Mouse (Mus musculus) kidney, embryonic 14.5 days (tissue): ENCODE data around the gene Ctss. TPM values are rescaled to one million over a fixed set of nuclear protein-coding genes. Genes with fewer than 3 reads are reported as not detected.
"Not testable (repeated sequence)": the region's sequence is repeated elsewhere in the genome, so short reads cannot be mapped to it uniquely, and the experiment has no call there.

Experiments
- ATAC-seq: fragments of 200-750 bp; cut with Nextera tagmentation; 2 replicates; pipeline ENCODE4 v1.8.0; 2017; ENCODE audit warnings: moderate number of reproducible peaks, mild to moderate bottlenecking, moderate TSS enrichment, moderate library complexity; ENCODE audit not compliant: low FRiP score, low TSS enrichment
- H3K27ac ChIP-seq: fragments of 300-500 bp; sonication (generic); 2 replicates; pipeline ENCODE4 v1.5.1; 2014; ENCODE audit warnings: low read depth, mild to moderate bottlenecking, low read length, moderate library complexity, mixed read lengths
- H3K27me3 ChIP-seq: fragments of 300-500 bp; sonication (generic); 2 replicates; pipeline ENCODE4 v1.6.1; 2014; ENCODE audit warnings: mild to moderate bottlenecking, low read length; ENCODE audit not compliant: control insufficient read depth, insufficient read depth
- H3K36me3 ChIP-seq: fragments of 300-500 bp; sonication (generic); 2 replicates; pipeline ENCODE4 v1.6.1; 2014; ENCODE audit warnings: low read length, mixed read lengths; ENCODE audit not compliant: control insufficient read depth, insufficient read depth
- H3K4me1 ChIP-seq: fragments of 300-500 bp; sonication (generic); 2 replicates; pipeline ENCODE4 v1.6.1; 2014; ENCODE audit warnings: low read length, mixed read lengths; ENCODE audit not compliant: control insufficient read depth, insufficient read depth
- H3K4me2 ChIP-seq: fragments of 300-500 bp; sonication (generic); replicated peaks from 2 replicates; pipeline ENCODE4 v1.6.1; 2014; ENCODE audit warnings: low read depth, mild to moderate bottlenecking, low read length
- H3K4me3 ChIP-seq: fragments of 300-500 bp; sonication (generic); 2 replicates; pipeline ENCODE4 v1.5.1; 2014; ENCODE audit warnings: mild to moderate bottlenecking, low read length
- H3K9ac ChIP-seq: fragments of 300-500 bp; sonication (generic); 2 replicates; pipeline ENCODE4 v1.6.1; 2014; ENCODE audit warnings: low read depth, mild to moderate bottlenecking, low read length, moderate library complexity
- H3K9me3 ChIP-seq: fragments of 300-500 bp; sonication (generic); 2 replicates; pipeline ENCODE4 v1.6.1; 2016; ENCODE audit warnings: low read length; ENCODE audit not compliant: control insufficient read depth
- WGBS: fragments of 180-500 bp; shearing (Covaris S2); extraction: QIAGEN DNeasy Blood & Tissue Kit; methylation state at CpG from one replicate; pipeline ENCODE4 v1.1.7; 2014; 5-methylcytosine and 5-hydroxymethylcytosine counted together
- polyA plus RNA-seq: library from polyadenylated mRNA; unstranded; fragments of >200 nt; fragmentation: Nextera tagmentation; extraction: Ambion mirVana; gene quantifications from 2 replicates; pipeline ENCODE4 v1.2.1, GENCODE M21; 2014

Ctss gene
- polyA plus RNA-seq, 1 experiment from 2014 or later: 12.2 TPM

DNA sequence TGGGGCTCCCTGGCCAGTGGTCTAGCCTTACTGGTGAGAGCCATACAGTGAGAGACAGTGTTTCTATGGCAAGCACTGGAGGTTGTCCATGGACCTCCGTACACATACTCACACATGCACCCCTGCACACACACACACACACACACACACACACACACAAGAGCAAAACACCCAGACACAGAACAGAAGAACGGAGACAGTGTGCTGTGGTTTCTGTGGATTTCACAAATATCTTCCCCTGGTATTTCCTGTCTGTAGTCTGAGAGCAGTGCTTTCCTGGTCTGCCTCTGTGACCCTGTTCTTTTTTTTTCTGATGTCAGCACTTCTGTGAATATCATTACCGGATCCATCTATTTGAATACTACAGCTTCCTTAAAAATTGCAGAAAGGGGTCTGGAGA, 2.9 kb upstream of the Ctss start:
- Histone ChIP-seq H3K27me3 (no peaks in the 10 kb centered on the region), H3K4me2 (no peak overlapping the region), H3K9ac (no peak overlapping the region), H3K9me3 (no peaks in the 10 kb centered on the region), H3K4me3 (no peak overlapping the region), H3K36me3 (no peaks in the 10 kb centered on the region), H3K27ac (no peak overlapping the region), H3K4me1 (no peaks in the 10 kb centered on the region)
- 57% methylated on average over 3 of the region's 3 CpGs for WGBS
- ATAC-seq: no peak

DNA sequence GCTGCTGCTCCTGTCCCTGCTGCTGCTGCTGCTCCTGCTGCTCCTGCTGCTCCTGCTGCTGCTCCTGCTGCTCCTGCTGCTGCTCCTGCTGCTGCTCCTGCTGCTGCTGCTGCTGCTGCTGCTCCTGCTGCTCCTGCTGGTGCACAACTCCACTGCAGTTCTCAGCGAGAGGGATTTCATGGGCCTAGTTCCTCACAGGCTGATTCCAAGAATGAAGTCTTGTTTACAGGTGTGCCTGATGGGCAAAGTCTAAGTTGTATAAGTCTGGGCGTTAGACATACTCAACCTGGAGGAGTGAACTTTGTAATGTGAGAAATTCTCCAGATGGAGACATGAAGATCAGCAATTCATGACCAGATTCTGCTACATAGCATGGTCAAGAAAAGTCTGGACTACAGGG, 1.9 kb upstream of the Ctss start:
- Histone ChIP-seq H3K4me3 (no peak overlapping the region), H3K4me1 (no peaks in the 10 kb centered on the region), H3K9me3 (no peaks in the 10 kb centered on the region), H3K36me3 (no peaks in the 10 kb centered on the region), H3K9ac (no peak overlapping the region), H3K4me2 (no peak overlapping the region), H3K27me3 (no peaks in the 10 kb centered on the region), H3K27ac (no peak overlapping the region)
- no peak for ATAC-seq
- 65% methylated on average over 2 of the region's 2 CpGs for WGBS

DNA sequence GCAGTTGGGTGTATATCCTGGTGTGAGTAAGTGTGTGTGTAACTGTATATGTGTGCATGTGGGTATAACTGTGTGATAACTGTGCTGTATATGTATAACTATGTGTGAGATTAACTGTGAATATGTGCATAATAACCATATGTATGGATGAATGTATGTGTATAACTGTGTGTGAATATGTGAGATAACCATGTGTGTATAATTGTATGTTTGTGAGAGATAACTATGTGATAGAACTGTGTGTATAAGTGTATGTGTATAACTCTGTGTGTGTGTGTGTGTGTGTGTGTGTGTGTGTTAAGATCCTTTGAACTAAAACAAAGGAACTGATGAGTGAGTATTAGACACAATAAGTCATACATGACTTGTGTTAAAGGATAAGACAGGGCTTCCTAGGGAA, 475 bp upstream of the Ctss start:
- H3K36me3 ChIP-seq: no peaks in the 10 kb centered on the region
- no peak overlapping the region for H3K4me3 ChIP-seq
- no peak overlapping the region for H3K27ac ChIP-seq
- no peaks in the 10 kb centered on the region for H3K9me3 ChIP-seq
- H3K4me1 ChIP-seq: no peaks in the 10 kb centered on the region
- no peak overlapping the region for H3K9ac ChIP-seq
- no peaks in the 10 kb centered on the region for H3K27me3 ChIP-seq
- ATAC-seq: no peak
- H3K4me2 ChIP-seq: no peak overlapping the region

DNA sequence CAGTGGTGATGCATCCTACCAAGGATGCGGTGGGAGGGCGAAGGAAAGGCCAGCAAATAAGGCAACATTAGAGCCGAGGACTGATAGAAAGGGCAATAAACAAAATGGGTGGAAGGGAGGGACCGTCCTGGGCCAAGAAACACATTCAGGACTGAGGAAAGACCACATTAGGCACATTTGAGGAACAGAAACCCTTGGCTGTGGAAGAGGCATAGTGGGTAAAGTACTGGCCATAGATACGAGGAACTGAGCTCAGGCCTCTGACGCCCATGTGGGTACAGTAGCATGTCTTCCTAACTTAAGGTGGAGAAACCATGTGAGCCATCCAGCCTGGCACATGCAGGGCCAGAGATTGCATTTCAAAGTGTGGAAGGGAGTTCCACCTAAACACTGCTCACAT, 3.2 kb downstream of the Ctss start:
- 84% methylated on average over 6 of the region's 6 CpGs for WGBS
- Histone ChIP-seq H3K9me3 (no peaks in the 10 kb centered on the region), H3K4me1 (no peaks in the 10 kb centered on the region), H3K4me2 (no peak overlapping the region), H3K9ac (no peak overlapping the region), H3K4me3 (no peak overlapping the region), H3K27me3 (no peaks in the 10 kb centered on the region), H3K27ac (no peak overlapping the region), H3K36me3 (no peaks in the 10 kb centered on the region)
- no peak for ATAC-seq

DNA sequence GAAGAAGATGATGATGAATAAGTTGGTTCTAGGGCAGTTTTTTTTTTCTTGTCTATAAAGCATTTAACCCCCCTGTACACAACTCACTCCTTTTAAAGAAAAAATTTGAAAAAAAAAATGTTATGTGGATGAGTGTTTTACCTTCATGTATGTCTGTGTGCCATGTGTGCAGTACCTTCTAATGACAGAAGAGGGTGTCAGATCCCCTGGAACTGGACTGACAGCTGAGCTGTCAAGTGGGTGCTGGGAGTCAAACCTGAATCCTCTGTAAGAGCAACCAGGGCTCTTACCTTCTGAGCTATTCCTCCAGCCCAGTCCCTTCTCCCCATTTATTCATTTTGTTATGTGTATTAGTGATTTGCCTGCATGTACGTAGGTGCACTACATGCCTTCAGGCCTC, 4.4 kb downstream of the Ctss start:
- Histone ChIP-seq H3K4me3 (no peak overlapping the region), H3K27ac (no peak overlapping the region), H3K36me3 (no peaks in the 10 kb centered on the region), H3K9ac (no peak overlapping the region), H3K4me2 (no peak overlapping the region), H3K4me1 (no peaks in the 10 kb centered on the region), H3K9me3 (no peaks in the 10 kb centered on the region), H3K27me3 (no peaks in the 10 kb centered on the region)
- WGBS: 97% methylated on average over 1 of the region's 1 CpGs
- ATAC-seq: no peak

DNA sequence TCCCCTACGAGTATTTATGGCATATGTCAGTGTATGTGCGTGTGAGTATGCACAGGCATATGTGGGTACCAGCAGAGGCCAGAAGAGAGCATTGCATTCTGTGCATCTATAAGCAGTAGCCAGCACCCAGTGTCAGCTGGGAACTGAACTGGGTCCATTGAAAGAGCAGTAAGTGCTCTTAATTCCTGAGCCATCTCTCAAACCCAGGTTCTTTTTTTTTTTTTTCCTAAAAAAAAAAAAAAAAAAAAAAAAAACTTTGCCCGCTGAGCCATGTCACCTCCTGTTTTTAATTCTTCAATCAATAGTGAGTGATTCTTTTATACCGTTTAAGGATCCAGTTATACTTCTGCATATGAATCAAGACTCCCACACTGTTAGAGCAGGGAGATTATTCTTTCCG, 6.8 kb downstream of the Ctss start:
- Histone ChIP-seq H3K4me1 (no peaks in the 10 kb centered on the region), H3K27ac (no peak overlapping the region), H3K27me3 (no peaks in the 10 kb centered on the region), H3K36me3 (no peaks in the 10 kb centered on the region), H3K4me2 (no peak overlapping the region), H3K9ac (no peak overlapping the region), H3K4me3 (no peak overlapping the region), H3K9me3 (no peaks in the 10 kb centered on the region)
- 84% methylated on average over 5 of the region's 5 CpGs for WGBS
- ATAC-seq: no peak

DNA sequence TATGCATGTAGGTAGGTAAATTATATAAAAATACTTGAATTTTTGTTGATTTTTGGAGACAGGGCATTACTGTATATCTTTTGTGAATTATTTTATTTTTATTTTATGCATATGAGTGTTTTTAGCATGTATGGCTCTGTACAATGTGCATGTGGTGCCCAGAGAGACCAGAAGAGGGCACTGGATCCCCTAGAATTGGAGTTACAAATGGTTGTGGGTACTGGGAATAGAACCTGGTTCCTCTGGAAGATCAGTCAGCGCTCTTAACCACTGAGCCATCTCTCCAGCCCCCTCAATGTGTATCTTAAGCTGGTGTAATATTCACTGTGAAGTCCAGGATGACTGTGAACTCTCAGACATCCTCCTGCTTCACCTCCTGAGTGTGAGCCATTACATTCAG, 8.3 kb downstream of the Ctss start:
- no peaks in the 10 kb centered on the region for H3K9me3 ChIP-seq
- H3K4me3 ChIP-seq: no peak overlapping the region
- no peaks in the 10 kb centered on the region for H3K36me3 ChIP-seq
- no peak for ATAC-seq
- H3K4me2 ChIP-seq: no peak overlapping the region
- WGBS: 86% methylated on average over 1 of the region's 1 CpGs
- H3K27ac ChIP-seq: no peak overlapping the region
- H3K9ac ChIP-seq: no peak overlapping the region
- no peaks in the 10 kb centered on the region for H3K4me1 ChIP-seq
- no peaks in the 10 kb centered on the region for H3K27me3 ChIP-seq

DNA sequence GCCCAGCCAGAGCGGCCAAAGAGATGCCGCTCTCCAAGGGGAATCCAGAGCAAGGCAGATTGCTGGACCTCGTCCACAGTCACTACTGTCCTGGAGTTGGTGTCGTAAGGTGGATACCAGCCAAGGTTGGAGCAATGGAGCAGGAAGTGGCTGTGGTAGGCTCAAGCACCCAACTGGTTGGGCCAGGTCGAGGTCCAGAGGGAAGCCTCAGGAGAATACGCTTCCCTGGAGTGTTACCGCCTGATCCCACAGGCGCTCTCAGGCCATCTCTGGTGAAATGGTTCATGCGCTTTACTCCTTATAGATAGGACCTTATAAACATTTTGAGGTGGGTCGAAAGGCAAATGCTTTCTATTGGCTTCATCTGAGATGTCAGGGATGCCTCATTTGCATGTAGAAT, 12.3 kb downstream of the Ctss start:
- Histone ChIP-seq H3K9me3 (no peaks in the 10 kb centered on the region), H3K27me3 (no peaks in the 10 kb centered on the region), H3K4me1 (no peaks in the 10 kb centered on the region), H3K36me3 (no peaks in the 10 kb centered on the region), H3K27ac (no peak overlapping the region), H3K9ac (no peak overlapping the region), H3K4me3 (no peak overlapping the region), H3K4me2 (no peak overlapping the region)
- no peak for ATAC-seq
- 87% methylated on average over 10 of the region's 10 CpGs for WGBS

DNA sequence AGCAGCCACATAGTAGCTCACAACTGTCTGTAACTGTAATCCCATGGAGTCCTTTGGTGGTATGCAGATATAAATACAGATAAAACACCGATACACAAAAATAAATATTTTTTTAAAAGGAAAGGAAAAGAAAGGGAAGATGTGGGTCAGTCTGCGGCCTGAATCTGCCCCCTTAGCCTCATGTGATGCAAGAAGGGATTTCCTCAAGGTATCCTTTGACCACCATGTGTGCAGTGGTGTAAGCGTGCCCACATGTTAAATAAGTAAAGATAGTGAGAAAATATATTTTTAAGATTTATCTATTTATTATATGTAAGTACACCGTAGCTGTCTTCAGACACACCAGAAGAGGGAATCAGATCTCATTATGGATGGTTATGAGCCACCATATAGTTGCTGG, 13.3 kb downstream of the Ctss start:
- 90% methylated on average over 4 of the region's 4 CpGs for WGBS
- no peak for ATAC-seq
- H3K36me3 ChIP-seq: no peaks in the 10 kb centered on the region
- no peak overlapping the region for H3K9ac ChIP-seq
- H3K4me2 ChIP-seq: no peak overlapping the region
- no peak overlapping the region for H3K4me3 ChIP-seq
- no peaks in the 10 kb centered on the region for H3K4me1 ChIP-seq
- H3K27ac ChIP-seq: no peak overlapping the region
- H3K27me3 ChIP-seq: no peaks in the 10 kb centered on the region
- no peaks in the 10 kb centered on the region for H3K9me3 ChIP-seq

DNA sequence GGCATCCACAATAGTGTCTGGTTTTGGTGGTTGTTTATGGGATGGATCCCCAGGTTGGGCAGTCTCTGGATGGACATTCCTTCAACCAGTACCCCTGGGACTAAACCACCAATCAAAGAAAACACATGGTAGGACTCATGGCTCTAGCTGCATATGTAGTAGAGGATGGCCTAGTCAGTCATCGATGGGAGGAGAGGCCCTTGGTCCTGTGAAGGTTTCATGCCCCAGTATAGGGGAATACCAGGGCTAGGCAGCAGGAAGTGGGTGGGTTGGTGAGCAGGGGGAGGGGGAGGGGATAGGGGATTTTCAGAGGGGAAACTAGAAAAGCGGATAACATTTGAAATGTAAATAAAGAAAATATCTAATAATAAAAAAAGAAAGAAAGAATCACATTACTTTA, 14.6 kb downstream of the Ctss start:
- 73% methylated on average over 2 of the region's 2 CpGs for WGBS

More for the DNA sequence above, 14.6 kb downstream of the Ctss start:
- not testable (repeated sequence) for H3K4me3 ChIP-seq, H3K36me3 ChIP-seq, H3K27me3 ChIP-seq, H3K9ac ChIP-seq, H3K4me2 ChIP-seq, H3K27ac ChIP-seq, H3K9me3 ChIP-seq, ATAC-seq, H3K4me1 ChIP-seq
